Mouse (Mus musculus): Measurements from ENCODE around the gene Prkx. TPM values are rescaled to one million over a fixed set of nuclear protein-coding genes. Genes with fewer than 3 reads are reported as not detected.

The Prkx gene
- total RNA-seq, 2 experiments from 2014 or later = 6.4 to 8.0 TPM

Other genes with a start within 250 kb of the Prkx start
- gene Pbsn, start 57.3 kb upstream of the Prkx start, total RNA-seq (2014; fragmentation: Nextera tagmentation) = not detected in 2 replicates
- not detected in 2 replicates for gene Pbsn, start 57.3 kb upstream of the Prkx start, total RNA-seq (2017)
- gene Gm14744, start 68.5 kb upstream of the Prkx start, total RNA-seq (2014; fragmentation: Nextera tagmentation) = not detected in 2 replicates
- not detected in 2 replicates for gene Gm14744, start 68.5 kb upstream of the Prkx start, total RNA-seq (2017)
- gene 5430402E10Rik, start 128.8 kb upstream of the Prkx start, total RNA-seq (2014; fragmentation: Nextera tagmentation) = not detected in 2 replicates
- not detected in 2 replicates for gene 5430402E10Rik, start 128.8 kb upstream of the Prkx start, total RNA-seq (2017)